Mouse (Mus musculus): ENCODE measurements at regions not wholly inside any gene's neighbourhood (a gene's known extent, or its start where the extent isn't known, plus 50 kb on each side); places are given as distances from the start of the nearest gene placed in this dataset.

DNA sequence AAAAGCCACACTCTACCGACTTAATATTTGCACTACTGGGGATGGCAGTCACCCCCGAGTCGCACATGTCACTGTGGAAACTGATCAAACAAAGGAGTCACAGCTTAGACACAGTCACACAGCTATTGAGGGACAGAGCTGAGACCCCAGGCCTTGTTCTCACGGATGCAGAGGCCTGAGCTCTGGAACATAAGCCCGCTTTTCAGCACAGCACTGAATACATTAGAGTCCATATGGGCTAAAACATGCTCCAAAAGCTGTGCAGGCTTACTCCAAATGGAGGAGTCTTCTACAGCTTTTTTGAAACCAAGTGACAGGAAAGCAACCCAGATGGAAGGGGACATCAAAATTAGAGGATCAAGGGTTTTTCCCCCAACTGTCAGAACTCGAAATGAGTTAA lies 69.0 kb upstream of the Slc28a3 start:
- TF ChIP-seq CTCF (IDR thresholded peaks at IDR 0.05) (no peak), POLR2A (IDR thresholded peaks at IDR 0.05; ENCODE audit: insufficient read depth, low read depth, low read length) (no peak)

Measured in heart, adult 2 months (tissue).